Mouse (Mus musculus) MEL (cell line): ENCODE results near the gene Ctdsp2. TPM values are rescaled to one million over a fixed set of nuclear protein-coding genes. Genes with fewer than 3 reads are reported as not detected.

Experiments used
- DNase-seq: peaks from one replicate; pipeline ENCODE4 v3.0.0; 2011; ENCODE audit warnings: low read depth, low spot score
- H3K27ac ChIP-seq: 2 replicates; pipeline ENCODE4 v1.5.1; 2012; ENCODE audit warnings: low read depth, mild to moderate bottlenecking, control low read depth, low read length, moderate library complexity; ENCODE audit not compliant: control insufficient read depth
- H3K27me3 ChIP-seq, 2 experiments: fragments of 150-350 bp in 1 of 2; sonication (generic) in 1 of 2; 2 replicates each; pipeline ENCODE4 v1.6.1; 2012; ENCODE audit warnings: low read length in 2 of 2, mild to moderate bottlenecking in 2 of 2, improper control_type of control experiment in 1 of 2, moderate library complexity in 1 of 2; ENCODE audit not compliant: insufficient read depth in 2 of 2, control insufficient read depth in 1 of 2
- H3K36me3 ChIP-seq, 2 experiments: 2 replicates each; pipeline ENCODE4 v1.6.1; 2012 to 2014; ENCODE audit warnings: low read length in 2 of 2, improper control_type of control experiment in 1 of 2, inconsistent platforms in 1 of 2, mild to moderate bottlenecking in 1 of 2; ENCODE audit not compliant: insufficient read depth in 2 of 2, control insufficient read depth in 1 of 2
- H3K4me1 ChIP-seq, 2 experiments: fragments of 150-350 bp in 1 of 2; sonication (generic) in 1 of 2; 2 replicates each; pipeline ENCODE4 v1.6.1; 2012; ENCODE audit warnings: low read length in 2 of 2, improper control_type of control experiment in 1 of 2, mild to moderate bottlenecking in 1 of 2; ENCODE audit not compliant: insufficient read depth in 2 of 2, control insufficient read depth in 1 of 2
- H3K4me3 ChIP-seq, 2 experiments: fragments of 150-350 bp in 1 of 2; sonication (generic) in 1 of 2; 2 replicates each; pipeline ENCODE4 v1.5.1; 2012; ENCODE audit warnings: low read depth in 2 of 2, low read length in 2 of 2, mild to moderate bottlenecking in 2 of 2, moderate library complexity in 2 of 2, control low read depth in 1 of 2, improper control_type of control experiment in 1 of 2; ENCODE audit not compliant: control insufficient read depth in 1 of 2, insufficient read depth in 1 of 2
- H3K79me2 ChIP-seq: 2 replicates; pipeline ENCODE4 v1.6.1; 2012; ENCODE audit warnings: mild to moderate bottlenecking, low read length, moderate library complexity; ENCODE audit not compliant: control insufficient read depth, poor library complexity, insufficient read depth
- H3K9ac ChIP-seq: 2 replicates; pipeline ENCODE4 v1.6.1; 2012; ENCODE audit warnings: low read depth, mild to moderate bottlenecking, control low read depth, low read length, moderate library complexity; ENCODE audit not compliant: control insufficient read depth, poor library complexity, severe bottlenecking
- H3K9me3 ChIP-seq: fragments of 150-350 bp; sonication (generic); replicated peaks from 2 replicates; pipeline ENCODE4 v1.6.1; 2012; ENCODE audit warnings: mild to moderate bottlenecking, low read length, improper control_type of control experiment, moderate library complexity; ENCODE audit not compliant: insufficient read depth
- BHLHE40 ChIP-seq: IDR thresholded peaks from 2 replicates; pipeline ENCODE4 v1.6.1; 2012; ENCODE audit warnings: low read depth, mild to moderate bottlenecking, inconsistent platforms, low read length, improper control_type of control experiment, borderline replicate concordance
- CHD2 ChIP-seq: IDR thresholded peaks from 2 replicates; pipeline ENCODE4 v1.6.1; 2011; ENCODE audit warnings: low read length, improper control_type of control experiment
- CTCF ChIP-seq, 3 experiments: IDR thresholded peaks in 2 of 3; conservative IDR thresholded peaks in 1 of 3; 2 replicates each; pipeline ENCODE4 v1.5.1; 2011 to 2012; ENCODE audit warnings: low read length in 3 of 3, low read depth in 2 of 3, mild to moderate bottlenecking in 2 of 3, improper control_type of control experiment in 1 of 3, inconsistent platforms in 1 of 3, mixed read lengths in 1 of 3, moderate library complexity in 1 of 3; ENCODE audit not compliant: control insufficient read depth in 1 of 3, insufficient read depth in 1 of 3, poor library complexity in 1 of 3, severe bottlenecking in 1 of 3
- EP300 ChIP-seq, 2 experiments: IDR thresholded peaks; 2 replicates each; pipeline ENCODE4 v1.6.1; 2011; ENCODE audit warnings: improper control_type of control experiment in 2 of 2, low read length in 2 of 2, low read depth in 1 of 2, mild to moderate bottlenecking in 1 of 2
- ETS1 ChIP-seq: IDR thresholded peaks from 2 replicates; pipeline ENCODE4 v1.6.1; 2012; ENCODE audit warnings: low read depth, mild to moderate bottlenecking, inconsistent platforms, low read length, improper control_type of control experiment, moderate library complexity
- JUND ChIP-seq: IDR thresholded peaks from 2 replicates; pipeline ENCODE4 v1.6.1; 2011; ENCODE audit warnings: low read depth, mild to moderate bottlenecking, improper control_type of control experiment, low read length
- MAFK ChIP-seq: IDR thresholded peaks from 2 replicates; pipeline ENCODE4 v1.6.1; 2011; ENCODE audit warnings: low read depth, mild to moderate bottlenecking, low read length, improper control_type of control experiment, borderline replicate concordance
- MAZ ChIP-seq: IDR thresholded peaks from 2 replicates; pipeline ENCODE4 v1.6.1; 2012; ENCODE audit warnings: low read depth, mild to moderate bottlenecking, inconsistent platforms, low read length, improper control_type of control experiment
- MEF2A ChIP-seq: IDR thresholded peaks from 2 replicates; pipeline ENCODE4 v1.6.1; 2014; ENCODE audit warnings: low read depth, mild to moderate bottlenecking, inconsistent platforms, low read length, improper control_type of control experiment; ENCODE audit not compliant: poor library complexity, insufficient replicate concordance, severe bottlenecking; ENCODE audit errors: extremely low read depth
- MYB ChIP-seq: IDR thresholded peaks from 2 replicates; pipeline ENCODE4 v1.6.1; 2011; ENCODE audit warnings: mild to moderate bottlenecking, low read depth, low read length, improper control_type of control experiment
- MYC ChIP-seq: IDR thresholded peaks from 2 replicates; pipeline ENCODE4 v1.6.1; 2011; ENCODE audit warnings: low read depth, mild to moderate bottlenecking, low read length, improper control_type of control experiment, moderate library complexity
- NRF1 ChIP-seq: IDR thresholded peaks from 2 replicates; pipeline ENCODE4 v1.6.1; 2014; ENCODE audit warnings: low read depth, mild to moderate bottlenecking, inconsistent platforms, low read length, improper control_type of control experiment, moderate library complexity; ENCODE audit not compliant: poor library complexity, insufficient read depth, severe bottlenecking
- POLR2AphosphoS5 ChIP-seq: IDR thresholded peaks from 2 replicates; pipeline ENCODE4 v1.6.1; 2012; ENCODE audit warnings: low read depth, borderline replicate concordance, mild to moderate bottlenecking, inconsistent platforms, low read length, moderate library complexity, mixed read lengths
- RAD21 ChIP-seq: IDR thresholded peaks from 2 replicates; pipeline ENCODE4 v1.6.1; 2011; ENCODE audit warnings: mild to moderate bottlenecking, low read depth, low read length, improper control_type of control experiment
- RCOR1 ChIP-seq: IDR thresholded peaks from 2 replicates; pipeline ENCODE4 v1.6.1; 2012; ENCODE audit warnings: low read depth, mild to moderate bottlenecking, inconsistent platforms, low read length, improper control_type of control experiment
- SIN3A ChIP-seq: IDR thresholded peaks from 2 replicates; pipeline ENCODE4 v1.6.1; 2012; ENCODE audit warnings: low read length, improper control_type of control experiment, inconsistent platforms
- TCF12 ChIP-seq: IDR thresholded peaks from 2 replicates; pipeline ENCODE4 v1.6.1; 2014; ENCODE audit warnings: low read depth, mild to moderate bottlenecking, inconsistent platforms, low read length, improper control_type of control experiment, moderate library complexity
- UBTF ChIP-seq: IDR thresholded peaks from 2 replicates; pipeline ENCODE4 v1.6.1; 2012; ENCODE audit warnings: low read depth, mild to moderate bottlenecking, inconsistent platforms, low read length, improper control_type of control experiment, moderate library complexity, borderline replicate concordance; ENCODE audit not compliant: insufficient read depth
- USF2 ChIP-seq, 2 experiments: IDR thresholded peaks; 2 replicates each; pipeline ENCODE4 v1.6.1; 2011 to 2012; ENCODE audit warnings: improper control_type of control experiment in 2 of 2, low read length in 2 of 2, borderline replicate concordance in 1 of 2, inconsistent platforms in 1 of 2, low read depth in 1 of 2, mild to moderate bottlenecking in 1 of 2; ENCODE audit not compliant: insufficient read depth in 1 of 2
- ZC3H11A ChIP-seq: IDR thresholded peaks from 2 replicates; pipeline ENCODE4 v1.6.1; 2012; ENCODE audit warnings: low read depth, mild to moderate bottlenecking, inconsistent platforms, low read length, improper control_type of control experiment
- ZKSCAN1 ChIP-seq: IDR thresholded peaks from 2 replicates; pipeline ENCODE4 v1.6.1; 2012; ENCODE audit warnings: low read depth, mild to moderate bottlenecking, inconsistent platforms, low read length, improper control_type of control experiment, moderate library complexity
- ZMIZ1 ChIP-seq: IDR thresholded peaks from 2 replicates; pipeline ENCODE4 v1.6.1; 2012; ENCODE audit warnings: low read depth, mild to moderate bottlenecking, inconsistent platforms, low read length, improper control_type of control experiment, moderate library complexity
- ZNF384 ChIP-seq: IDR thresholded peaks from 2 replicates; pipeline ENCODE4 v1.6.1; 2012; ENCODE audit warnings: low read depth, mild to moderate bottlenecking, inconsistent platforms, low read length, improper control_type of control experiment
- polyA plus RNA-seq, 2 experiments: library from polyadenylated mRNA; stranded (reverse) in 1 of 2; unstranded in 1 of 2; fragments of >175 nt in 1 of 2; fragments of >200 nt in 1 of 2; gene quantifications; 2 replicates each; pipeline versions ENCODE4 v1.2.1 to v1.2.4; 2012; ENCODE audit warnings: low replicate concordance in 2 of 2, low read depth in 1 of 2; ENCODE audit not compliant: insufficient read length in 2 of 2, insufficient read depth in 1 of 2, missing spikeins in 1 of 2
- total RNA-seq: library from RNA; depleted of rRNA; stranded (reverse); fragments of 300-350 nt; gene quantifications from 2 replicates; pipeline ENCODE4 v1.2.3, GENCODE M21; 2012

Gene Ctdsp2
- total and polyA plus RNA-seq, 3 experiments = 16.7 to 69.3 TPM; not detected in 1

GRCm38 (mm10) chr10:126945531-126945930 is 33.0 kb upstream of the Ctdsp2 start:
- no peaks in the 10 kb centered on the region for H3K79me2 ChIP-seq
- peaks cover 5 to 10% of the 10 kb centered on the region in 2 experiments for H3K4me1 ChIP-seq
- H3K4me3 ChIP-seq = no peak overlapping the region
- no peak overlapping the region for H3K27ac ChIP-seq
- H3K9me3 ChIP-seq = no peaks in the 10 kb centered on the region
- TF ChIP-seq RAD21 = no peak
- TF ChIP-seq, all 39 proteins: peak for 0
- DNase-seq = peak; percentile 9
- H3K27me3 ChIP-seq = peaks cover 0 to 3% of the 10 kb centered on the region in 2 experiments; a peak in 2 of 4 replicates
- no peak overlapping the region for H3K9ac ChIP-seq
- peaks cover 0 to 9% of the 10 kb centered on the region in 2 experiments; a peak in 1 of 4 replicates for H3K36me3 ChIP-seq

- Histone ChIP-seq H3K27ac (no peak overlapping the region), H3K4me1 (peaks cover 10 to 14% of the 10 kb centered on the region in 2 experiments), H3K4me3 (no peak overlapping the region), H3K79me2 (no peaks in the 10 kb centered on the region), H3K9me3 (no peaks in the 10 kb centered on the region), H3K36me3 (peaks cover 0 to 9% of the 10 kb centered on the region in 2 experiments; a peak in 1 of 4 replicates), H3K27me3 (no peaks in the 10 kb centered on the region), H3K9ac (no peak overlapping the region)
- no peak for DNase-seq
- no peak for TF ChIP-seq MYB
- TF ChIP-seq ETS1 = no peak
- TF ChIP-seq RCOR1 = no peak
- no peak for TF ChIP-seq MAZ
- TF ChIP-seq POLR2AphosphoS5 = no peak
- no peak for TF ChIP-seq USF2 (IDR thresholded peaks at IDR 0.05; ENCODE audit: borderline replicate concordance in 1 of 2, insufficient read depth in 1 of 2, low read depth in 1 of 2, low read length in 2 of 2)
- TF ChIP-seq ZMIZ1 = no peak
These were observed 28.7 kb upstream of the Ctdsp2 start for GRCm38 (mm10) chr10:126949824-126950223.

- DNase-seq = peak; percentile 63
- no peak overlapping the region for H3K4me3 ChIP-seq
- peaks cover 10 to 14% of the 10 kb centered on the region in 2 experiments for H3K4me1 ChIP-seq
- peaks cover 0 to 9% of the 10 kb centered on the region in 2 experiments; a peak in 1 of 4 replicates for H3K36me3 ChIP-seq
- no peaks in the 10 kb centered on the region for H3K79me2 ChIP-seq
- no peak overlapping the region for H3K9ac ChIP-seq
- no peak overlapping the region for H3K27ac ChIP-seq
- H3K27me3 ChIP-seq = no peaks in the 10 kb centered on the region
- H3K9me3 ChIP-seq = no peaks in the 10 kb centered on the region
- TF ChIP-seq MYC (no peak), EP300 (IDR thresholded peaks at IDR 0.05; ENCODE audit: low read depth in 1 of 2, low read length in 2 of 2) (peak; percentile 26 to 49; a peak in 2 of 4 replicates), ETS1 (peak; percentile 71), NRF1 (no peak), ZKSCAN1 (no peak), CTCF (IDR thresholded peaks at IDR 0.05 in 2 of 3, conservative IDR thresholded peaks at IDR 0.05 in 1 of 3; ENCODE audit: control insufficient read depth in 1 of 3, insufficient read depth in 1 of 3, low read depth in 2 of 3, low read length in 3 of 3, poor library complexity in 1 of 3, severe bottlenecking in 1 of 3) (no peak), USF2 (IDR thresholded peaks at IDR 0.05; ENCODE audit: borderline replicate concordance in 1 of 2, insufficient read depth in 1 of 2, low read depth in 1 of 2, low read length in 2 of 2) (no peak), ZC3H11A (no peak), CHD2 (no peak), MEF2A (peak; percentile 8; the same call in 1 of the 2 replicates), BHLHE40 (peak; percentile 65; the same call in 1 of the 2 replicates), MAFK (no peak), TCF12 (peak; percentile 56; the same call in 1 of the 2 replicates), MYB (no peak), RCOR1 (no peak), UBTF (no peak), POLR2AphosphoS5 (no peak), RAD21 (no peak), JUND (no peak), SIN3A (no peak), ZNF384 (peak; percentile 91)
These were observed 27.9 kb upstream of the Ctdsp2 start for GRCm38 (mm10) chr10:126950572-126950971.
